Mouse (Mus musculus): Measurements from ENCODE around the gene Nrxn3. TPM values are rescaled to one million over a fixed set of nuclear protein-coding genes. Genes with fewer than 3 reads are reported as not detected.

The Nrxn3 gene
- polyA plus RNA-seq, 2 experiments from 2014 or later, result not detected

DNA sequence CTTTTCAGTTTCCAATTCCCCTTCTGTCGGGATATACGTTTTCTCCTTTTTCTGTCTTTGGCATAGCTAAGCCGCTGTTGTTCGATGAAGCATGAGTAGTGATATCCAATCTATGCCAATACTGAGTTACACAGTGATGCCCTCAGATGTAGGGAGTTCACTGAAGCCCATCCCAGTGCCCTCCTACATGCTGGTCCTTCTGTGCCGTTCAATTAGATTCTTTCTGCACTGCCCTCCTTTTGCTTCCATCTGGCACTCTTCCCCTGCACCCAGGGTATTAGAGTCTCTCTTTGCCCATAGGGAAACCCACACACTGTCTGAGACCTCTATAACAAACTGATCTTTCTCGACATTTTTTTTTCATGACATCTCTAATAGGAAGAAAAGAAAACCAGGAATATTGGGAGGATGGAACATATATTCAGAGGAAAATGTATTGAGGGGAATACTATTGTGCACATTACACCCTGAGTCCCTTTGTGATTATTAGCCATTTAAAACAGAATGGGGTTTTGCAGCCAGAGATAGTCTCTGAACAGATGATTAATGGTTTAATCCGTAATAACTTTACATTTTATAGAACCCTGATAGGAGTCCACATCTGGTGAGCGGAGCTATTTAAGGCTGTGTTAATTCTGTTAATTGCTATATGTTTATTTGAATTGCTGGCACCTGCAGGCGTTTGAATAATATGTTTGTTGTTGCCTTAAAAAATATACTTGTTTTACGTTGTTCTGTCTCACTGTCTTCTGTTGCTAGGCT is 476.3 kb downstream of the Nrxn3 start:
- ATAC-seq, result no peak

DNA sequence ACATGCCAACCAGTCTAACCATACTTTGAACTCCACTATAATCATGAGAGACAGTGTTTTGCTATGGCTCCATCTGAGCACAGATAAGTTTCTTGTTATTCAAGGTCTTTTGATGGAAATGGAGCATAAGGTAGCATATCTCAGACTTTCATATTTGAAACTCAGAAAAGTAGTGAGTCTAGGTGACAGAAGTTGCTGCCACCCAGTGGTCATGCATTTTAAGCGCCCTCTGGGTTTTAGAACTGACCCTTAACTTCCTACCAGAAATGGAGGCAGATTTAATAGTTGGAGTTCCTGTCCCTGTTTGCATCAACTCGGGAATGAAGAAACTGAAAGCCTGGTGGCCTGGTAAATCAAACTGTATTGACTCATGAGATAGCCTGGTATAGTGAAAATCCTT is 488.9 kb downstream of the Nrxn3 start:
- no peak for ATAC-seq

DNA sequence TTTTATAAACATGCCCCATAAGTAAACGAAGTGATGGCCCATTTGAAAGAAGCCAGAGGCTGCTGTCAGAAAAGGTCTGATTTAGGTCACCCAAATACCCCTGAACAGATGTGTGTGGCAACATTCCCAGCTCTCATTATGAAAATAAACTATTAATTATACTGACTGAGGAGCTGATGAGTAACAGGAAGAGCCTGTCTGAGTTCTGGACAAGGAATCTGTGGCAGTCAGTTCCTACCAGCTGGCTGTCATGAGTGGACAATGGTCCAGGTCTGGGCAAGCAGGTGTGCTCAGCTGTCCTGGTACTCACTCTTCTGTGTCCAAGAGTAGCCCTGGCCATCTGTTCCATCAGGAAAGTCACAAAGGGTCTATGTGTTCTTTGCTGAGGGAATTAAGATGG is 517.1 kb downstream of the Nrxn3 start:
- no peak for ATAC-seq

GRCm38 (mm10) chr12:89241554-89241953 is 518.9 kb downstream of the Nrxn3 start:
- ATAC-seq, result no peak

- no peak for ATAC-seq
Measured at GRCm38 (mm10) chr12:89242476-89242875, 519.8 kb downstream of the Nrxn3 start.

DNA sequence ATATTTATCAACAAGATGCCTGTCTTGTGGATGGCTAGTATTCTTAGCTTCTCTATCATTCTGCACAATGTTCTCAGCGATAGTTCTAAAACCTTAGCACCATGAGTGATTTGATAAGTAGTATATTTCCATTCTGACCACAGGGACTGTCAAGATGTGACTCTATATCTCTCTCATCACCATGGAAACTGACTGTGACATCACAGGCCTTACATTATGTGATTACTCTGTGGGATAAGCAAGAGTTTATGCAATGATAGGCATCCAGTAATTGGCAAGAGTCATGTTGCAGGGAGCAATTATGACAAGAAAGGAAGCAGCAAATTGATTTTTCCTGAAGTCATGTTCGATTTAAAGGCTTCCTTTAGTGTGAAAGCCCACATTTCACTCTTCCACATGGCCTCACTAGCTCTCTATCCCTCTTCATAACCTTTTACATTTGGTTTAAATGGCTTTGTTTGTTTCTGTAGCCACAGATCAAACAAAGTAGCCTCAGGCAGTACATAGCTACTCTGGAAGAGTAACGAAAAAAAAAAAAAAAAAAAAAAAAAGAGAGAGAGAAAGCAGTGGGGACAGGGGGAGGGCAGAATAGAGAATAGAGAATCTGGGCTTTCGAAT is 532.7 kb downstream of the Nrxn3 start:
- no peak for ATAC-seq

GRCm38 (mm10) chr12:89258879-89259278 is 536.2 kb downstream of the Nrxn3 start:
- ATAC-seq, result no peak

DNA sequence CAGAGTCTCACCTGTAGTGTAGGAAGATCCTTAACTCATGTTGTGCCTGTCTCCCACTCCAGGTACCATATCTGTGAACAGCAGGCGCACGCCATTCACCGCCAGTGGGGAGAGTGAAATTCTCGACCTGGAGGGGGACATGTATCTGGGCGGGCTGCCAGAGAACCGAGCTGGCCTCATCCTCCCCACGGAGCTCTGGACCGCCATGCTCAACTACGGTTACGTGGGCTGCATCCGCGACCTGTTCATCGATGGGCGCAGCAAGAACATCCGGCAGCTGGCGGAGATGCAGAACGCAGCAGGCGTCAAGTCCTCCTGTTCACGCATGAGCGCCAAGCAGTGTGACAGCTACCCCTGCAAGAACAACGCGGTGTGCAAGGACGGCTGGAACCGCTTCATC is 537.4 kb downstream of the Nrxn3 start:
- ATAC-seq, result no peak

- no peak for ATAC-seq
Measured at GRCm38 (mm10) chr12:89262261-89262660, 539.6 kb downstream of the Nrxn3 start.

DNA sequence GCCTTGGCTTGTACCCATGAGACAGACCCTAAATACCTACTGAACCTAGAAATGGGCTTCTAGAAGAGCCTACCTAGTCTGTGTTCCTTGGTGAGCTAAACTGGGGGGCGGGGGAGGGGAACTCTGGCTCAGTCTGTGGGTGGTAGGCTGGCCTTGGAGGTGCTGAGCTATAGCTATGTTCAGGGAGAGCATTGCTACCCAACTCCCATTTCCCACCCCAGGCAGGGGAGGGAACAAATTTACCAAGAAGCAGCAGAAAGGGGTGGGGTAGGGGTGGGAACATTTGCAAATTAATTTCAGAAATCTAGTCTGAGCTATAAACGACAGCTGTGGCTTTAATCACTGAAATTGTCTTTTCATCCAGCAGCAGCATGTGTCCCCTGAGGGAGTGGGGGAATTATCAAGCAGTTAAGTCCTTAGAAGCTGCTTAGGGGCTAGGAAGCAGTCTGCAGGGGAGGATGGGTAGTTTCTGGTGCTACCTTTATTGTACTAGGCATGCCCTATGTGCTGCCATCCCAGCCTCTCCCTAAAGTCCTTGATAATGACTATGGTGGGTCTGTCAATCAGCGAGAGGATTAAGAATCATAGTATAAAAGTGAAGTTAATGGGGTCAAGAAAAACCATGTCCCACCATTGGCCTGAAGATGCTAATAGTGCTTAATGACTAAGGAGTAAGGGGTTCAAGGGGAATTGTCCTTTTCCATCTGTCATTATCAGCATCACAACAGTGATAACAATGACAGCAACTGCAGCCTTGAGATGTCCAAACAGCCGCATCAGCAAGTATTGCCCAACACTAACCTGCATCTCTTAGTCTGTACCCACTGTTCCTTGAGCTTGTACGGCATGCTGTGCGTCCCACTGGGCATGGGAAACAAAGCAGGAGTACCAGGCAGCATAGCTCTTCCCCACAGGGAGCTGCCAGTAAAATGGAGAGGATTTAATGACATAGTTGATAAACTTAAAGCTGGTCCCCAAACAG is 560.0 kb downstream of the Nrxn3 start:
- no peak for ATAC-seq

DNA sequence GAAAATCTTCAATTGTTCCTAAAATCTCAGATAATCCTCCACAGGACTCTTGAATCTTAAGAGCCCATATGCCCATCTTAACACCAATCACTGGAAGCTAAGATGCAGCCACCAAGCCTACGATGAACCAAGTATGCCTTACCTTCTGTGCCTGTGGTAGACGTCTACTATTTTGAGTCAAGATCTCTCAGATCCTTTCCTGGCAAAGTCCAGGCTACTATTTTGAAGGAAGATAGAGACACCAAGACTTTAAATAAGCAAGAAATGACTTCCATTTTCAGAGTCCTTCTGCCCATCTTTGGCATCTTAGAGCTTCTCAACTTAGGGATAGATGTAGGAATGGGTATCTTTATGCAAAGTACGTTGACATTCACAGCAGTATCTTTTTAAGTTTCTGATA is 561.7 kb downstream of the Nrxn3 start:
- ATAC-seq, result no peak

GRCm38 (mm10) chr12:89287037-89287436 is 564.4 kb downstream of the Nrxn3 start:
- ATAC-seq, result no peak

- no peak for ATAC-seq
Measured at GRCm38 (mm10) chr12:89289589-89290274, 567.1 kb downstream of the Nrxn3 start.

DNA sequence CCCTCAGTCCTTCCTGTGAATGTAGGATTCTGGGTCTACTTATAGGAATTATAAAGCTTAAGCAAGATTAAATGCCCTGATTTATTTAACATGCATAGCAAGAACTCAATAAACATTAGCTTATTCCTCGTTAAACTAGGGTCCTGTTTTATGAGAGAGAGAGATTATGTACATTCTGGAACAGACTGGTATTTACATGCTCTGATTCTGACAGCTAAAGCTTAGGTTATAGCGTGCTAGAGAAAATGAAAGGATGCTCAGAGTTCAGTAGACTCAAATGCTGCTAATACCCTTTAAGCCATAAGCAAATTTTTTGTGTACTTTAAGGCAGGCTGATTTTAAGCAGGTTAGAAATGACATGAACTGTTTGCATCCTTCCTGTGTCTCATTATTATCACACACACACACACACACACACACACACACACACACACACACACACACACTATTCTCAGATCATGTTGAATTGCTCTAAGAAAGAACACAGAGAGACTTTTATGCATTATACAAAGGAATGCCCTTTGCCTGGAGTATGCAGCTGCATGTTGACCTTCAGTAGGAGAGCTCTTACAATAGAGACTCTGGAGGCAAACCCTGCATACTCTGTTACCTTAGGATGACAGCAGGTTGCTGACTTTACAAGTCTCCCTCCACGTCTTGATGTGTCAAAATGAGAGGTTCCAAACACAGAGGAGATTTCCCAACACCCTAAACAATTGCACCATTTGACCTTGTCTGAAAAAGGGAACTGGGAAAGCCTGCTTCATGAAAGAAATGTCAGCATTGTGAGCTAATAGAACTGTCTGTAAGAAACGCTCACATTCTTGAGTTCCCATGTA is 568.3 kb downstream of the Nrxn3 start:
- ATAC-seq, result no peak

DNA sequence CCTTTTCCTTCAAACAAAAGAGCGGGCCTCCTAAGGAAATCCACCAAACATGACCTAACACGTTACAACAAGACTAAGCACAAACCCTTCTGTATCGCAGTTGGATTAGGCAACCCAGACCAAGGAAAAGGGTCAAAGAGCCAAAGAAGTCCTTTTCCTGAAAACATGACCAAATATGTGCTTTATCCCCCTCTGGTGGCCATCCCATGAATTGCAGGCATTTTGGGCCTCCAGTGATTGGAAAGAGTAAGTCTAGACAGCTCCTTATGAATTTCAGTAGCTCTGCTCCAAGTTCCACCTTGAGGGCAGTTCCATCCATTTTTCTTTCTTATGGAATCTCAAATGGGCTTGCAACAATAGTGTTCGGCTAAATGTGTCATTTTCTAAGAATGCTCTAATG is 579.3 kb downstream of the Nrxn3 start:
- ATAC-seq, result no peak

DNA sequence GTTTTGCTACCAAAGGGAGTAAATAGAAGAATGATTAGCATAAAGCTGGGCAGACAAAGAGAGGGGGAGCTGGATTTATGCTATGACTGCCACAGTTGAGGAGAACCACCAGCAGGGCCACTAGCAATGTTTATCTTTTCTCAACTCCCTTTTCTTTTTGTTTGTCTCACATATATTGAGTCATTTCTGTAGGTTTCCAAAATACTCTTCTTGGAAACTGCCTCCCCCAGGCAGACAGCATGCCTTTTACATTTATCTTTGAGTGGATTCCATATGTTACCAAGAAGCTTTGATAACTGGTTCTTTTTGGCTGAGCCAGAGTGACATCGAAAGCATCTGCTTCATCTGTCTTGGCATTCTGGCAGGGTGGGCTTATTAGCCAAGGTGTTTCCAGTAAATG is 587.5 kb downstream of the Nrxn3 start:
- ATAC-seq, result no peak

DNA sequence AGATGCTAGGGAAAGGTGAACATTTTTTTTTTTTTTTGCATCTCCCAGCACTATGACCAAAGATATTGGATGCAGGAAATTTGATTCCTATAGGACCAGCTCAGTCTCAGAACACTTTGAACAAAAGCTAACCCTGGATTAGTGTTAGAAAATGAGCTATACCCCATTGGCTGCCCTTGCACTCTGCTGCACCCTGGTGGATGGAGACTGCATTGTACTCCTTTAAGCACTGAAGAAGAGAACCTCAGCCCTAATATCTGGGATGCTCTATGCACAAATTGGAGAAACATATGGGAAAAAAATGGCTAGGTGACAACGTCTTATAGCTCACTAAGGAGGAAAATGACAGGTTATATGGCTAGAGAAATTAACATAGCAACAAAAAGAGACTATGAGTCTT is 589.9 kb downstream of the Nrxn3 start:
- ATAC-seq, result no peak

DNA sequence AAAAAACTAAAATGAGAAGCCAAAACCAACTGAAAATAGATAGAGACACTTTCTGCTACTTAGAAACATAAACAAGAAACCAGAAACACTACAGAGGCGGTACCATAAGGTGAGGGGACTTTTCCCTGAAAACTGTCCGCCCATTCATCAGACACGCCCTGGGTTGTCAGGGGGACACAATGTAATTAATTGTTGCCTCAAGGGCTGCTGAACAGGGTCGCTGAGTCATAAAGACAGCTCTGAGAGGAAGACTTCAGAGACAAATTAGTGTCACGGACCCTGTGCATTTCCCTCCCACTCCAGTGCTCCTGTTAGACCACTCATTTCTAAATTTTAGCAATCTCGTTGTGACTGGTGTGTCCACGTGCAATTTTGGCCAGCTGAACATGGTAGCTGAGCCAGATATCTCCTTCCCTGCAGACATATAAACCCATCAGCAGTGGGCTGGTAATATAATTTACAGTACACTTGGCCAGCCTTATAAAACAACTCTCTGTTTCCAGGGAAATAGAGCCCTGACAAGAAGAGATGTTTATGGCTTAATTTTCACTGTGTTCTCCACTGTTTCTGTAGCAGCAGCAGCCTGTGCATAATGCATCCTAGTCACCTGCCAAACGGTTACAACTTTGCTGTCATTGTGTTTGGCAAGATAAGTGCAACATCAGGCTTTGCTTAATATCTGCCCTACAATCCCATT is 603.3 kb downstream of the Nrxn3 start:
- ATAC-seq, result no peak

DNA sequence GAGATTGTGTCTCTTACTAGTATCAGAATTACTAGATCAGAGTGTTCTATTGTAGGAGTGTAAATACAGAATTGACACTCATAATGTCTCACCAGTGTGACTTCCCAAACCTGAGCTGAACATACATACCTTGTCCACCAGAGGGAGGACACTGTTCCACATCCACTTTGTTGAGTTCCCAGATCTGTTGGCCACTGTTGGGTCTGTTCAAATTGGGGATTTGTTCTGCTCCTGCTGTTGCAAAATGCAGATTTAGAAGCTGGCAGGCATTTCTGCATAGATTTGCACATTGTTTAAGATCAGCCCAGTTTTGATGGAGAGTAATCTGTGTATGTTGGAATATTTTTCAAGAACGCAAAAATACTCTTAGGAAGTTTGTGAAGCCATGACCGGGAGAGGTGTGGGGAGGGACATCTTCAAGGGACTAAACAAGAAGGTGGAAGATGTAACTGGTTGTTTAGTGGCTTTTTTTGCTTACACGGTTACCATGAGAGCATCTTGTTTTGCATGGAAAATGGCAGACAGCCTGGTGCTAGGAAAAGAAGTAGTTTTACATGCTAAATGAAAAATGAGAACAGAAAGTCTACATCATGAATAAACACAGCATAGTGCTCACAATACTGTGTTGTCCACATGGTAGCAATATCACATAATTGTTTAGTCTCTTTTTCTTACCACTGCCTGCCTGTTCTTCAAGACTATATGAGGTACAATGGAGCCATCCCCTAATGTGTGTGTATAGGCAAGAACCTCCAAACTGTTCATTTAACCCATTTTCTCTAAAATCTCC is 609.0 kb downstream of the Nrxn3 start:
- ATAC-seq, result no peak

- no peak for ATAC-seq
Measured at GRCm38 (mm10) chr12:89333486-89333885, 610.8 kb downstream of the Nrxn3 start.
